Mouse (Mus musculus) CH12.LX (cell line): ENCODE measurements at regions not wholly inside any gene's neighbourhood (a gene's known extent, or its start where the extent isn't known, plus 50 kb on each side); places are given as distances from the start of the nearest gene placed in this dataset.

ENCODE experiments used
- CHD2 ChIP-seq: IDR thresholded peaks from 2 replicates; pipeline ENCODE4 v1.6.1; 2011; ENCODE audit warnings: low read length, improper control_type of control experiment
- CTCF ChIP-seq, 2 experiments: IDR thresholded peaks in 1 of 2; conservative IDR thresholded peaks in 1 of 2; 2 replicates each; pipeline ENCODE4 v1.5.1; 2011 to 2012; ENCODE audit warnings: low read depth in 2 of 2, low read length in 2 of 2, improper control_type of control experiment in 1 of 2, inconsistent platforms in 1 of 2, mild to moderate bottlenecking in 1 of 2, moderate library complexity in 1 of 2
- ELF1 ChIP-seq: IDR thresholded peaks from 2 replicates; pipeline ENCODE4 v1.6.1; 2014; ENCODE audit warnings: low read depth, mild to moderate bottlenecking, inconsistent platforms, low read length, improper control_type of control experiment
- EP300 ChIP-seq: IDR thresholded peaks from 2 replicates; pipeline ENCODE4 v1.6.1; 2011; ENCODE audit warnings: low read length, improper control_type of control experiment
- GABPA ChIP-seq: IDR thresholded peaks from 2 replicates; pipeline ENCODE4 v1.6.1; 2012; ENCODE audit warnings: low read depth, low read length, improper control_type of control experiment, inconsistent platforms; ENCODE audit not compliant: insufficient replicate concordance
- HCFC1 ChIP-seq: IDR thresholded peaks from 2 replicates; pipeline ENCODE4 v1.6.1; 2012; ENCODE audit warnings: low read depth, mild to moderate bottlenecking, inconsistent platforms, low read length, improper control_type of control experiment
- MAZ ChIP-seq: IDR thresholded peaks from 2 replicates; pipeline ENCODE4 v1.6.1; 2012; ENCODE audit warnings: low read depth, mild to moderate bottlenecking, inconsistent platforms, low read length, improper control_type of control experiment, moderate library complexity
- MXI1 ChIP-seq: IDR thresholded peaks from 2 replicates; pipeline ENCODE4 v1.6.1; 2011; ENCODE audit warnings: mild to moderate bottlenecking, low read depth, low read length, improper control_type of control experiment
- POLR2A ChIP-seq: IDR thresholded peaks from 2 replicates; pipeline ENCODE4 v1.6.1; 2011; ENCODE audit warnings: low read depth, mild to moderate bottlenecking, improper control_type of control experiment, low read length
- POLR2AphosphoS2 ChIP-seq: IDR thresholded peaks from 2 replicates; pipeline ENCODE4 v1.6.1; 2011; ENCODE audit warnings: low read depth, low read length, improper control_type of control experiment
- TCF12 ChIP-seq: IDR thresholded peaks from 2 replicates; pipeline ENCODE4 v1.6.1; 2014; ENCODE audit warnings: low read depth, mild to moderate bottlenecking, inconsistent platforms, low read length, improper control_type of control experiment
- USF1 ChIP-seq: IDR thresholded peaks from 2 replicates; pipeline ENCODE4 v1.6.1; 2014; ENCODE audit warnings: low read depth, mild to moderate bottlenecking, inconsistent platforms, low read length, improper control_type of control experiment

DNA sequence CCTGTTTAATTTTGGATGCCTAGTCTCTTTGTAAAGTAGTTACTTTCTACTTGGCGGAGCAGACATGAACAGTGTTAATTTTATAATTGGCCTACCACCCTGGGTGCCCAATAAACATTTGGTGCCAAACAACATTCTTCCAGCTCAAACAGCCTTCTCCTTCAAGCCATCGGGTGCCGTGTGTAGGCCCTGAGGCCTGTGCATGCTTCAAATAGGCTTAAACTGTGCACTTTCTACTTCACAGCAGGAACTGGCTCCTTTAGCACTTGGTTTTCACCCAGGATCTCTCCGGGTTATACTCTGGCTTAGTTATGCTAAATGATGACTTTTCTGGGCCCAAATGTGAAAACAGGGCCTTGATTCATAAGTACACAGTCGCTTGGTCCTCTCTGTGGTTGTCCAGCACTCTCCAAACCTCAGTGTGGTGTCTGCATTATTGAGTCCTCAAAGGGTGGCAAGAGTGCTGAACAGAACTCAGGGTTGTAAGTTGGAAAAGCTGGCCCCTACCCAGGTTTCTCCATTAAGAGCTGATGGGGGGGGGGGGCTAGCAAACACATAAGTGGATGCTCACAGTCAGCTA, 86.1 kb upstream of the Nxpe4 start:
- TF ChIP-seq GABPA = no peak
- TF ChIP-seq EP300 = no peak
- TF ChIP-seq USF1 = no peak
- TF ChIP-seq CTCF (conservative IDR thresholded peaks at IDR 0.05 in 1 of 2, IDR thresholded peaks at IDR 0.05 in 1 of 2; ENCODE audit: low read depth in 2 of 2, low read length in 2 of 2) = no peak
- TF ChIP-seq MAZ = no peak
- no peak for TF ChIP-seq MXI1
- no peak for TF ChIP-seq POLR2A
- TF ChIP-seq HCFC1 = no peak
- no peak for TF ChIP-seq POLR2AphosphoS2
- no peak for TF ChIP-seq CHD2
- no peak for TF ChIP-seq ELF1
- TF ChIP-seq TCF12 = no peak
